Mouse (Mus musculus) bone marrow, adult 2 months (tissue): ENCODE results near the gene Ncor1.

ENCODE experiments used
- CTCF ChIP-seq: fragments of 200-500 bp; IDR thresholded peaks from 2 replicates; pipeline ENCODE4 v1.5.1; 2011; ENCODE audit warnings: low read length, control low read depth; ENCODE audit not compliant: control insufficient read depth, insufficient read depth
- POLR2A ChIP-seq: fragments of 200-500 bp; IDR thresholded peaks from 2 replicates; pipeline ENCODE4 v1.6.1; 2011; ENCODE audit warnings: low read depth, mild to moderate bottlenecking, control low read depth, low read length, borderline replicate concordance; ENCODE audit not compliant: control insufficient read depth

- no peak for TF ChIP-seq CTCF
- TF ChIP-seq POLR2A = no peak
Observed at GRCm38 (mm10) chr11:62285020-62285419, 173.3 kb downstream of the Ncor1 start.
